Mouse (Mus musculus) thymus, adult 2 months (tissue): ENCODE measurements around the gene Zfp341.

Experiments used
- CTCF ChIP-seq: fragments of 200-500 bp; IDR thresholded peaks from 2 replicates; pipeline ENCODE4 v1.5.1; 2012; ENCODE audit warnings: mild to moderate bottlenecking, control low read depth, low read length, moderate library complexity, borderline replicate concordance; ENCODE audit not compliant: control insufficient read depth, poor library complexity, insufficient read depth; ENCODE audit errors: extremely low read depth
- POLR2A ChIP-seq: fragments of 200-500 bp; IDR thresholded peaks from 2 replicates; pipeline ENCODE4 v1.6.1; 2012; ENCODE audit warnings: mild to moderate bottlenecking, low read length, control low read depth, moderate library complexity; ENCODE audit not compliant: control insufficient read depth, poor library complexity, insufficient read depth; ENCODE audit errors: extremely low read depth

- TF ChIP-seq POLR2A, result no peak
- no peak for TF ChIP-seq CTCF
These were observed 28.1 kb downstream of the Zfp341 start for GRCm38 (mm10) chr2:154641176-154641575.
